Mouse (Mus musculus) heart, embryonic 13.5 days (tissue): Measurements from ENCODE around the gene Bsdc1. TPM values are rescaled to one million over a fixed set of nuclear protein-coding genes. Genes with fewer than 3 reads are reported as not detected.
"Not testable (repeated sequence)": the region's sequence is repeated elsewhere in the genome, so short reads cannot be mapped to it uniquely, and the experiment has no call there.

ENCODE experiments used
- ATAC-seq: fragments of 200-750 bp; cut with Nextera tagmentation; 2 replicates; pipeline ENCODE4 v1.8.0; 2017; ENCODE audit warnings: moderate TSS enrichment; ENCODE audit not compliant: insufficient number of reproducible peaks, low FRiP score, low TSS enrichment; ENCODE audit errors: extremely low read depth
- H3K27ac ChIP-seq: fragments of 300-500 bp; sonication (generic); replicated peaks from 2 replicates; pipeline ENCODE4 v1.5.1; 2015; ENCODE audit warnings: moderate library complexity, mild to moderate bottlenecking, inconsistent platforms
- H3K27me3 ChIP-seq: fragments of 300-500 bp; sonication (generic); replicated peaks from 2 replicates; pipeline ENCODE4 v1.6.1; 2015; ENCODE audit warnings: mild to moderate bottlenecking, inconsistent platforms
- H3K36me3 ChIP-seq: fragments of 300-500 bp; sonication (generic); 2 replicates; pipeline ENCODE4 v1.6.1; 2015; ENCODE audit warnings: mild to moderate bottlenecking, inconsistent platforms
- H3K4me1 ChIP-seq: fragments of 300-500 bp; sonication (generic); 2 replicates; pipeline ENCODE4 v1.6.1; 2015; ENCODE audit warnings: inconsistent platforms
- H3K4me2 ChIP-seq: fragments of 300-500 bp; sonication (generic); 2 replicates; pipeline ENCODE4 v1.6.1; 2015; ENCODE audit warnings: inconsistent platforms, mild to moderate bottlenecking, moderate library complexity
- H3K4me3 ChIP-seq: fragments of 300-500 bp; sonication (generic); 2 replicates; pipeline ENCODE4 v1.5.1; 2015; ENCODE audit warnings: moderate library complexity, mild to moderate bottlenecking, inconsistent platforms
- H3K9ac ChIP-seq: fragments of 300-500 bp; sonication (generic); 2 replicates; pipeline ENCODE4 v1.6.1; 2015; ENCODE audit warnings: inconsistent platforms, mild to moderate bottlenecking, moderate library complexity
- H3K9me3 ChIP-seq: fragments of 300-500 bp; sonication (generic); 2 replicates; pipeline ENCODE4 v1.6.1; 2016; ENCODE audit warnings: inconsistent platforms
- WGBS: fragments of 180-500 bp; shearing (Covaris S2); methylation state at CpG from one replicate; pipeline ENCODE4 v1.1.7; 2015; ENCODE audit warnings: mixed read lengths; 5-methylcytosine and 5-hydroxymethylcytosine counted together
- polyA plus RNA-seq: library from polyadenylated mRNA; unstranded; fragments of >200 nt; fragmentation: Nextera tagmentation; extraction: Ambion mirVana; gene quantifications from 2 replicates; pipeline ENCODE4 v1.2.1, GENCODE M21; 2015

The Bsdc1 gene
- polyA plus RNA-seq, 1 experiment from 2014 or later = 25.4 TPM

GRCm38 (mm10) chr4:129451471-129452169 lies 9.8 kb upstream of the Bsdc1 start:
- no peaks in the 10 kb centered on the region for H3K9me3 ChIP-seq
- whole genome bisulfite sequencing = 83% methylated on average over 15 of the region's 15 CpGs
- H3K4me1 ChIP-seq = peaks cover 19% of the 10 kb centered on the region
- H3K4me3 ChIP-seq = no peak overlapping the region
- H3K27ac ChIP-seq = no peak overlapping the region
- H3K4me2 ChIP-seq = no peak overlapping the region
- H3K9ac ChIP-seq = no peak overlapping the region
- H3K27me3 ChIP-seq = 0 out of 2 replicates have a peak, but pooled peaks cover 7% of the 10 kb centered on the region
- H3K36me3 ChIP-seq = no peaks in the 10 kb centered on the region
- no peak for ATAC-seq

DNA sequence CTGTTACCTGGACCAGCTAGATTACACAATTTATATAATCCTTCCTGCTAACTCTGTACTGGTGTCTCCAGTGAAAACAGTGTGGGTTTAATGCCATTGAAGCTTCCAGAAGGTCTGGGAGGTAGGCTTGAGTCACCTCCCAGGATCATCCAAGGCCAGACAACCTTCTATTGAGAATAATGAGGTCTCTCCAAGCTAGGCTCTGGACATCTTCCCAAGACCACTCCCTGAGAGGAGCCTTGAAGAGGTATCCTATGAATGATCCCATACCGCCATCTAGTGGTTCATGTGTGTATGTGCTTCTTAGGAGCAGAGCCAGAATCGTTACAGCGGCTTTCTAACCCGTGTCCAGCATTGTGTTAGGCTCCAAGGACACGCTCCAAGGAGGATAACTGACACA lies 6.1 kb upstream of the Bsdc1 start:
- Histone ChIP-seq H3K27ac (no peak overlapping the region), H3K4me1 (no peaks in the 10 kb centered on the region)
- WGBS = 2% methylated on average over 5 of the region's 5 CpGs

DNA sequence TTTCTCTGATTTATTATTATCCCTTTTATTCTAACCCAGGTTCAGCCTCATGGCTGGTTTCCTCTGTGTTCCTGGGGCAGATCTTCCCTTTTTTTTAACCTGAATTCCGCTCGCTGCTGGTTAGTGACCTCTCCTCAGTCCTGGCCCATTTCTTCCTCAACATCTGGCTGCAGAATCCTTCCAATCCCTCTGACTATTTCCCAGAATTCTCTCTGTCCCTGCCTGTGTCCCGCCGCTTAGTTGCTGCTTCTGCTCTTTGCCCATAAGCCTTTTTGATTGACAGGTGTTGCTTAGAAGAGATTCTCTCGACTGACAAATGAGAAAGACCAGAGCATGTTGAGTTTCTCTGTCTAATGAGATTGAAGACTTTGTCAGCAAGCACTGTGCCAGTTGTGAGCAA lies 5.3 kb upstream of the Bsdc1 start:
- Histone ChIP-seq H3K4me2 (no peak overlapping the region), H3K36me3 (no peaks in the 10 kb centered on the region), H3K9me3 (no peaks in the 10 kb centered on the region), H3K9ac (0 out of 2 replicates have a peak overlapping the region, but pooled peaks have one; percentile 6), H3K27me3 (0 out of 2 replicates have a peak, but pooled peaks cover 7% of the 10 kb centered on the region), H3K4me1 (peaks cover 4% of the 10 kb centered on the region), H3K27ac (no peak overlapping the region), H3K4me3 (no peak overlapping the region)
- ATAC-seq = no peak
- WGBS = 40% methylated on average over 5 of the region's 5 CpGs

More for the DNA sequence above, 6.1 kb upstream of the Bsdc1 start:
- ATAC-seq = no peak
- Histone ChIP-seq H3K4me2 (no peak overlapping the region), H3K9ac (0 out of 2 replicates have a peak overlapping the region, but pooled peaks have one; percentile 6), H3K27me3 (0 out of 2 replicates have a peak, but pooled peaks cover 7% of the 10 kb centered on the region), H3K36me3 (no peaks in the 10 kb centered on the region), H3K4me3 (no peak overlapping the region), H3K9me3 (no peaks in the 10 kb centered on the region)

GRCm38 (mm10) chr4:129457311-129457710 lies 4.1 kb upstream of the Bsdc1 start:
- H3K27ac ChIP-seq, H3K9ac ChIP-seq, ATAC-seq, H3K36me3 ChIP-seq, H3K4me3 ChIP-seq, H3K9me3 ChIP-seq, H3K27me3 ChIP-seq, H3K4me1 ChIP-seq, H3K4me2 ChIP-seq: not testable (repeated sequence)
- WGBS = 59% methylated on average over 2 of the region's 2 CpGs

DNA sequence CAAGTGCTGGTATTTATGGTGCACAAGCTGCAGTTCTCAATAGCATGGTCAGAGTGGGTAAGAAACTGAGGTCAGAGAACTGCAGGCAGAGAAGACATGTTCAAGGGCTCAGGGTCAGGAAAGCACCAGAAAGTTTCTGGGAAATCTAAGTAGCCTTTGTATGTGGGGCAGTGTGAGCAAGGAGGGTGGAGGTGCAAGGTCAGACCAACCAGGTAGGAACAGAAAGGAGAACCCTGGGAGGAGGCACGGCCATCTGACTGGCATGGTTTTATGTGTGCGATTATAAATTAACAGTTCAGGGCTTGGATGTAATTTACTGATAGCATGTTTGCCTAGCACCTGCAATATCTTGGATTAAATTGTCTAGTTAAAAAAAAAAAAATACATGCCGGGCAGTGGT lies 1.7 kb upstream of the Bsdc1 start:
- no peaks in the 10 kb centered on the region for H3K9me3 ChIP-seq
- no peak overlapping the region for H3K4me2 ChIP-seq
- no peak for ATAC-seq
- no peak overlapping the region for H3K4me3 ChIP-seq
- no peak overlapping the region for H3K27ac ChIP-seq
- peaks cover 16% of the 10 kb centered on the region for H3K36me3 ChIP-seq
- 0 out of 2 replicates have a peak, but pooled peaks cover 7% of the 10 kb centered on the region for H3K27me3 ChIP-seq
- H3K9ac ChIP-seq = no peak overlapping the region
- WGBS = 87% methylated on average over 3 of the region's 3 CpGs
- H3K4me1 ChIP-seq = peaks cover 19% of the 10 kb centered on the region

DNA sequence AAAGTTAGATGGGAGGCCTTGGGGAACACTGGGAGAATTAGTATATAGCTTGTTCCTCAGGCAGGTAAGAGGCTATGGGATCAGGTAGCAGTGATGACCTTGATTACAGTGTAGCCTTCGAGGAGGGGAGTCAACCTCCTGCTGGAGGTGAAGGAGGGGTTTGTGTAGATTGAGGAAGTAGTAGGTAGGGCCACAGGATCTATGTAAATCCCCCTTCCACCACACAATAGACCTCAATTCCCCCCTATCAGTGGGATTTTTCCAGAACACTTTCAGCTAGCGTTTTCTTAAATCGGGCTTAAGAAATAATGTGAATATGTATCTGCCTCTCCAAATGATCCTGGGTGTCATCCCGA lies 576 bp upstream of the Bsdc1 start:
- no peaks in the 10 kb centered on the region for H3K9me3 ChIP-seq
- H3K9ac ChIP-seq = peak overlapping the region; percentile 86
- peak overlapping the region; percentile 83 for H3K4me2 ChIP-seq
- peak overlapping the region; percentile 92 for H3K27ac ChIP-seq
- H3K4me1 ChIP-seq = peaks cover 19% of the 10 kb centered on the region
- 0 out of 2 replicates have a peak, but pooled peaks cover 5% of the 10 kb centered on the region for H3K27me3 ChIP-seq
- WGBS = 1% methylated on average over 4 of the region's 4 CpGs
- ATAC-seq = no peak
- H3K4me3 ChIP-seq = peak overlapping the region; percentile 81
- H3K36me3 ChIP-seq = peaks cover 27% of the 10 kb centered on the region

- WGBS = 45% methylated on average over 3 of the region's 3 CpGs
- Histone ChIP-seq H3K4me1 (peaks cover 19% of the 10 kb centered on the region), H3K36me3 (peaks cover 40% of the 10 kb centered on the region), H3K9ac (peak overlapping the region; percentile 87), H3K4me3 (peak overlapping the region; percentile 81), H3K9me3 (no peaks in the 10 kb centered on the region), H3K27ac (peak overlapping the region; percentile 74), H3K4me2 (peak overlapping the region; percentile 79), H3K27me3 (no peaks in the 10 kb centered on the region)
- no peak for ATAC-seq
These were observed 737 bp downstream of the Bsdc1 start for GRCm38 (mm10) chr4:129462118-129462517.

DNA sequence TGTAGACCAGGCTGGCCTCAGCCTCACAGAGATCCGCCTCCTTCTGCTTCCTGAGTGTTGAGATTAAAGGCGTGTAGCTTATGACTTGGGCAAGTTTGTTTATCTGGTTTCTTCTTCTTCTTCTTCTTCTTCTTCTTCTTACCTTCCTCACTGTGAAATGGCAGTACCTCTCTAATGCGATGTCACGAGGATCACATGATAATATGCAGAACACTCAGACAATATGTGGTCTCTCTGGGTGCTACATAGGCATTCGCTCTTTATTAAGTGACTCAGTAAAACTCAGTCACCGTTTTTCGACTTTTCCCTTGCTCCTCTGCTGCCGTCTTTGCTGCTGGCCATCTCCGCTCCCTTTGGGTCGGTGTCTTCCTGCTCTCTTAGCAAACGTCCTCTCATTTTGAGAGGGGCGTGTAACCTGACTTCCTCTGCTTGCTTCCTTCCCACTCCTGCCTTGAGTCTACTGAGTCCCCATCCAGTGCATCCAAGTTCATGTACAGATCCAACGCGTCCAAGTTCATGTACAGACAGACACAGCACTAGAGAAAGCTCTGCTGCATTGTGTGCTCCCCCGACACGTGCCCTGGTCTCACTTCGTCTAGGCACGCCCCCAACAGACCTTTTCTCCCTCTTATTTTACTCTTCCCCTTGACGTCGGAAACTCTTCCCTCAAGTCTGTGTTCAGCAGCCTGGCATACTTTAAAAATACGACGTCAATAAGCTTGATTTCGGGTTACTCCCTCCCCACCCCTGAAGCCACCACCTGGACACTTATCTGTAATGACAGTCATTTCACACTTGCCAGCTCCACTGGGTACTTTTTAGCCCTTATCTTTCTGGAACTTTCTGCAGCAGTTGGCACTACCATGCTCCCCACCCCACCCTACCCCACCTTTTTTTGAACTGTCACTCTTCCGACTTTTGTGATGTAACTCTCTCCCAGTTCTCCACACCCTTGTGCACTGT lies 2.0 kb downstream of the Bsdc1 start:
- peak overlapping the region; percentile 79 for H3K4me2 ChIP-seq

DNA sequence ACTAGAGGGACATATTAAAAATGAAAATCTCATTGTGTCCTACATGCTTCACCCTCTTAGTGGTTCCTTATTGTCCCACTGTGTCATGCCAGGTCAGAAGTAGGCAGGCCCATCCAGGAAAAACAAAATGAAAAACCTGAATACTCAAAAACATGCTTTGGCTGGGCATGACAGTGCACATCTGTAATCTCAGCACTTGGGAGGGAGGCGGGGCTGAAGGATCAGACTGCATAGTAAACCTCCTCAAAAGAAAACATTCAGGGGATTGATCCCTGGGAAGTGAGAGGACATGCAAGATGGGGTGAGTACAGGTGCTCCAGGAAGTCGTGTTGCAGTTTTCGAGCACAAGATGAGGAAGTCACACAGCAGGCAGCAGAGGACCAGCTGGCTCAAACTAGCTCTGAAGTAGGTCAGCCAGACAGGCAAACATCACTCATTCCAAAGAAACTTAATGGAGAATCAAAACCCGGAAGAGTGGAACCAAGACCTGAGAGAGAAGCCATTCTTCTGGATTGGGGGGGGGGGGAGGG lies 3.0 kb downstream of the Bsdc1 start:
- Histone ChIP-seq H3K36me3 (peaks cover 62% of the 10 kb centered on the region), H3K27ac (0 out of 2 replicates have a peak overlapping the region, but pooled peaks have one; percentile 28), H3K9me3 (no peaks in the 10 kb centered on the region), H3K9ac (no peak overlapping the region), H3K27me3 (no peaks in the 10 kb centered on the region), H3K4me1 (peaks cover 26% of the 10 kb centered on the region), H3K4me2 (peak overlapping the region; percentile 79), H3K4me3 (no peak overlapping the region)
- no peak for ATAC-seq
- 76% methylated on average over 4 of the region's 4 CpGs for WGBS

More for the DNA sequence above, 2.0 kb downstream of the Bsdc1 start:
- Histone ChIP-seq H3K36me3 (peaks cover 53% of the 10 kb centered on the region), H3K9me3 (no peaks in the 10 kb centered on the region), H3K9ac (0 out of 2 replicates have a peak overlapping the region, but pooled peaks have one; percentile 40), H3K4me3 (peak overlapping the region; percentile 23), H3K27me3 (no peaks in the 10 kb centered on the region), H3K27ac (0 out of 2 replicates have a peak overlapping the region, but pooled peaks have one; percentile 28), H3K4me1 (peaks cover 26% of the 10 kb centered on the region)
- no peak for ATAC-seq
- WGBS = 81% methylated on average over 24 of the region's 24 CpGs

- ATAC-seq = no peak
- Histone ChIP-seq H3K4me2 (no peak overlapping the region), H3K27me3 (no peaks in the 10 kb centered on the region), H3K27ac (no peak overlapping the region), H3K36me3 (peaks cover 96% of the 10 kb centered on the region), H3K9me3 (no peaks in the 10 kb centered on the region), H3K4me1 (no peaks in the 10 kb centered on the region), H3K9ac (no peak overlapping the region), H3K4me3 (no peak overlapping the region)
- 88% methylated on average over 11 of the region's 11 CpGs for WGBS
These were observed 14.7 kb downstream of the Bsdc1 start for GRCm38 (mm10) chr4:129476047-129476446.

DNA sequence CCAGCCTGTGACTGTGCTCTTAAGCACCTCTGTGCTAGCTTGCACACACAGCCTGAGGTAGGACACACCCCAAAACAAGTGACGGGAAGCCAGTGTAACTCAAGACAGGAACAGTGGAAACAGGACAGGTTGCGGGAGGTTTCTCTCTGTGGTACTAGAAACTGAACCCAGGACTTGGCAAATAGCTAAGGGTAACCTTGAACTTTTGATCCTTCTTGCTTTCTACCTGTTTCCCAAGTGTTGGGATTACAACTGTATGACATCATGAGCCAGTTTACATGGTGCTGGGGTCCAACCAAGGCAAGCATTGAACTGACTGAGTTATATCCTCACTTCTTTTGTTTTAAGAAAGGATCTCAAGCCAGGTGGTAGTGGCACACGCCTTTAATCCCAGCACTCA lies 18.5 kb downstream of the Bsdc1 start:
- no peak overlapping the region for H3K4me2 ChIP-seq
- no peak overlapping the region for H3K27ac ChIP-seq
- no peaks in the 10 kb centered on the region for H3K27me3 ChIP-seq
- WGBS = 93% methylated on average over 3 of the region's 3 CpGs
- H3K9ac ChIP-seq = no peak overlapping the region
- ATAC-seq = no peak
- no peaks in the 10 kb centered on the region for H3K9me3 ChIP-seq
- H3K4me1 ChIP-seq = no peaks in the 10 kb centered on the region
- H3K4me3 ChIP-seq = no peak overlapping the region
- H3K36me3 ChIP-seq = peaks cover 96% of the 10 kb centered on the region
